Mouse (Mus musculus) G1E (cell line): Measurements from ENCODE around the gene Mapk11. TPM values are rescaled to one million over a fixed set of nuclear protein-coding genes. Genes with fewer than 3 reads are reported as not detected.
A peak's percentile ranks its signal among the peaks of the same experiment; 100 is the strongest.

Experiments
- ATAC-seq: 2 replicates; pipeline ENCODE4 v1.8.0; 2016; ENCODE audit warnings: mild to moderate bottlenecking; ENCODE audit not compliant: insufficient number of reproducible peaks, poor library complexity, low FRiP score, severe bottlenecking; ENCODE audit errors: extremely low read depth
- DNase-seq: peaks from one replicate; pipeline ENCODE4 v3.0.0; 2012; ENCODE audit warnings: low spot score
- H3K27me3 ChIP-seq: 2 replicates; pipeline ENCODE4 v1.6.1; 2012; ENCODE audit warnings: mild to moderate bottlenecking, low read length, inconsistent platforms; ENCODE audit not compliant: insufficient read depth
- H3K36me3 ChIP-seq: replicated peaks from 2 replicates; pipeline ENCODE3; 2012; ENCODE audit warnings: mild to moderate bottlenecking, inconsistent platforms
- H3K4me1 ChIP-seq: 2 replicates; pipeline ENCODE4 v1.6.1; 2012; ENCODE audit warnings: low read depth, low read length, inconsistent platforms, mixed read lengths; ENCODE audit not compliant: insufficient read depth
- H3K4me3 ChIP-seq: 2 replicates; pipeline ENCODE4 v1.5.1; 2012; ENCODE audit warnings: low read depth, mild to moderate bottlenecking, inconsistent platforms, low read length, moderate library complexity, mixed read lengths
- H3K9me3 ChIP-seq: replicated peaks from 2 replicates; pipeline ENCODE4 v1.6.1; 2012; ENCODE audit warnings: inconsistent platforms
- CTCF ChIP-seq: IDR thresholded peaks from 2 replicates; pipeline ENCODE4 v1.5.1; 2012; ENCODE audit warnings: low read depth, low read length, inconsistent platforms, mixed read lengths
- GATA1 ChIP-seq: IDR thresholded peaks from 2 replicates; pipeline ENCODE4 v1.6.1; 2012; ENCODE audit warnings: borderline replicate concordance, low read length, inconsistent platforms, mixed read lengths
- GATA2 ChIP-seq: IDR thresholded peaks from 2 replicates; pipeline ENCODE4 v1.6.1; 2012; ENCODE audit warnings: low read depth, low read length, inconsistent platforms, borderline replicate concordance
- POLR2AphosphoS5 ChIP-seq: IDR thresholded peaks from 2 replicates; pipeline ENCODE4 v1.6.1; 2012; ENCODE audit warnings: low read depth, low read length, inconsistent platforms; ENCODE audit not compliant: insufficient replicate concordance
- TAL1 ChIP-seq: conservative IDR thresholded peaks from 2 replicates; pipeline ENCODE4 v1.6.1; 2012; ENCODE audit warnings: low read depth, low read length, inconsistent platforms, mixed read lengths
- polyA plus RNA-seq: library from polyadenylated mRNA; stranded (reverse); fragments of >175 nt; gene quantifications from 2 replicates; pipeline ENCODE4 v1.2.3, GENCODE M21; 2012
- total RNA-seq, 2 experiments: library from RNA; stranded (forward) in 1 of 2; stranded (reverse) in 1 of 2; fragments of 200-1000 nt in 1 of 2; fragments of >200 nt in 1 of 2; fragmentation: Nextera tagmentation in 1 of 2; gene quantifications; 2 replicates each; pipeline ENCODE4 v1.2.3; 2014 to 2017

The Mapk11 gene
- total and polyA plus RNA-seq, 3 experiments: 0.07 to 0.38 TPM; not detected in 1

DNA sequence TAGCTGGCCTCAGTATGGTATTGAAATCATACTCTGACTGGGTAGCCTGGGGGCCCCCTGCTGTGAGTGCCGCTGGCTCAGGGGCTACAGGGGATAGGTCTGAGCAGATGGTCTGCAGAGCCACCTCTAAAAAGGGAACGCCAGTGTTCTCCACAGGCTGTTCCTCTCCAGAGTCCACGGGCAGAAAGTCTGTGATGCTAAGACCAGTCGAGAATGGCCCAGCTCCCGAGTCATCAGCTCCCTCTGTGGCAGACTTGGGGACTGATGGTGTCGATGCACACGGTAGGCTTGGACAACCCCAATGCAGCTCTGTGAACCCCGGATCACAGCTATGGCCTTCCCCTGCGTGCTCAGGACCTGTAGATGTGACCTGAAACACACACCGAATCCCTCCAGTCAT is 45.5 kb downstream of the Mapk11 start:
- Histone ChIP-seq H3K4me1 (peaks cover 7% of the 10 kb centered on the region; the same call in 1 of the 2 replicates), H3K4me3 (no peak overlapping the region), H3K9me3 (no peaks in the 10 kb centered on the region), H3K36me3 (peaks cover 100% of the 10 kb centered on the region), H3K27me3 (no peaks in the 10 kb centered on the region; the same call in 1 of the 2 replicates)
- no peak for TF ChIP-seq TAL1
- no peak for TF ChIP-seq CTCF
- TF ChIP-seq GATA1: no peak
- no peak for TF ChIP-seq POLR2AphosphoS5
- TF ChIP-seq GATA2: no peak
- ATAC-seq (no peak), DNase-seq (no peak)

DNA sequence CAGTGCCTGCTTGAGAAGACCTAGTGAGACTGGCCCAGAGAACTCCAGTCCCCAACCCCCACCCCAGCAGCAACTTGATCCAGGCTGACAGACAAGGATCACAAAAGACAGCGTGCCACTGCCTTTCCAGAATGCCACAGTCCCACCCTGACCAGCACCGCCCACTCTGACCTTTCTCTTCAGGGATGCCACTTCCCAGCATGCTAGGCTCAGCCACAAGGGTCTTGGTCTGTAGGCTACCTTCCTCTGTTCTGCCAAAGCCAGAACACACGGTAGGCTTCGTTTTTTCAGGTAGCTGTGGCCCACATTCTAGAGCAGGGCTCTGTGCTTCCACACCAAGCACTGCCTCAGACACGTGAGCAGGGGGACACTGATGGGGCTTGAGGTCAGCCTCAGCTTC is 46.8 kb downstream of the Mapk11 start:
- no peak overlapping the region for H3K4me3 ChIP-seq
- TF ChIP-seq GATA2 (no peak), CTCF (no peak), TAL1 (no peak), POLR2AphosphoS5 (no peak), GATA1 (no peak)
- peaks cover 7% of the 10 kb centered on the region; the same call in 1 of the 2 replicates for H3K4me1 ChIP-seq
- no peaks in the 10 kb centered on the region for H3K9me3 ChIP-seq
- DNase-seq: no peak
- H3K27me3 ChIP-seq: no peaks in the 10 kb centered on the region; the same call in 1 of the 2 replicates
- peaks cover 100% of the 10 kb centered on the region for H3K36me3 ChIP-seq
- no peak for ATAC-seq

GRCm38 (mm10) chr15:89100823-89101222 is 48.6 kb downstream of the Mapk11 start:
- TF ChIP-seq GATA2: no peak
- TF ChIP-seq TAL1: no peak
- no peak for TF ChIP-seq CTCF
- no peak for TF ChIP-seq POLR2AphosphoS5
- no peak for TF ChIP-seq GATA1
- ATAC-seq (no peak), DNase-seq (no peak)
- Histone ChIP-seq H3K27me3 (no peaks in the 10 kb centered on the region; the same call in 1 of the 2 replicates), H3K36me3 (peaks cover 100% of the 10 kb centered on the region), H3K9me3 (no peaks in the 10 kb centered on the region), H3K4me3 (0 out of 2 replicates have a peak overlapping the region, but pooled peaks have one; percentile 14), H3K4me1 (peaks cover 7% of the 10 kb centered on the region; the same call in 1 of the 2 replicates)

DNA sequence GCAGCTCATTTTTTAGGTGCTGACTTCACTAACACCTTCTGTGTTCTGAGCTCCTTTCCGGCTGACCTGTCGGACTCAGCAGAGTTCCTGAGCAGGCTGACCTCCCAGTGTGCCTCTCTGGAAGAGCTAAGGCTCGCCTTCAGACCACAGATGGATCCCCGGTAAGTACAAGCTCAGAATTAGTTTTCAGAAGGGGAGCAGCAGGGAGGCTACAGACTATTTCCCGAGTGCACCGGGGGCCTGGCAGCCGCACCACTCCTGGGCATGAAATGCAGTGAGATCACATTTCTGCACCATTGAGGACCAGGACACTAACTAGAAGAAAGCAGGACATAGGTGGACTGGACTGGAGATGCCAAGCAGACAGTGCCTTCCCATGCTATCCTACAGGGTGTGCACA is 50.8 kb downstream of the Mapk11 start:
- Histone ChIP-seq H3K36me3 (peaks cover 100% of the 10 kb centered on the region), H3K27me3 (no peaks in the 10 kb centered on the region), H3K9me3 (no peaks in the 10 kb centered on the region), H3K4me3 (no peak overlapping the region; the same call in 1 of the 2 replicates), H3K4me1 (peaks cover 7% of the 10 kb centered on the region; the same call in 1 of the 2 replicates)
- DNase-seq (no peak), ATAC-seq (no peak)
- no peak for TF ChIP-seq GATA1
- TF ChIP-seq TAL1: no peak
- no peak for TF ChIP-seq POLR2AphosphoS5
- no peak for TF ChIP-seq CTCF
- TF ChIP-seq GATA2: no peak

DNA sequence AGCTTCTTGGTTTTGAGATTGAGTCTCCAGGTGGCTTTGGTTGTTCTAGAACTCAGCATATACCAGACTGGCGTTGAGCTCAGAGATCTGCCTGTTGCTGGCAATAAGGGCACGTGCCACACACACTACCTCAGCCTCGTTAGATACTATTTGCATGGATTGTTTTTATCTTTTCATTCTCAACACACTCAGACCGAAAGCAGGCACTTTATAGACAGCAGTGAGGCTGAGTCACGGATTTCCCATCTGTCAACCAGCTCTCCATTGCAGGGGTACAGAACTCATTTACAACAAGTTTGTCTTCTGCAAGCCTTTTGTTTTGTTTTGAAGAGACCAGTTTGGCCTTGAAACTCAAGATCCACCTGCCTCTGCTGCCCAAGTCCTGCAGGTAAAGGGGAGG is 52.0 kb downstream of the Mapk11 start:
- Histone ChIP-seq H3K9me3 (no peaks in the 10 kb centered on the region), H3K4me3 (no peak overlapping the region), H3K4me1 (peaks cover 7% of the 10 kb centered on the region; the same call in 1 of the 2 replicates), H3K36me3 (peaks cover 100% of the 10 kb centered on the region), H3K27me3 (no peaks in the 10 kb centered on the region)
- no peak for DNase-seq
- no peak for ATAC-seq
- no peak for TF ChIP-seq GATA1
- TF ChIP-seq POLR2AphosphoS5: no peak
- no peak for TF ChIP-seq GATA2
- no peak for TF ChIP-seq CTCF
- TF ChIP-seq TAL1: no peak

Other genes with a start within 250 kb of the Mapk11 start
Only the 20 nearest of the 21 such genes appear.
- not detected in 2 replicates for gene Ttll8, start 195.2 kb downstream of the Mapk11 start, total RNA-seq (2014; fragmentation: Nextera tagmentation)
- gene Ttll8, start 195.2 kb downstream of the Mapk11 start, total RNA-seq (2017): 0.49 TPM in 1 of 2 replicates, not detected in the other
- not detected in 2 replicates for gene Ttll8, start 195.2 kb downstream of the Mapk11 start, polyA plus RNA-seq
- not detected in 2 replicates for gene Mlc1, start 170.6 kb downstream of the Mapk11 start, total RNA-seq (2014; fragmentation: Nextera tagmentation)
- gene Mlc1, start 170.6 kb downstream of the Mapk11 start, total RNA-seq (2017): 0.11 TPM in 1 of 2 replicates, not detected in the other
- gene Mlc1, start 170.6 kb downstream of the Mapk11 start, polyA plus RNA-seq: not detected in 2 replicates
- not detected in 2 replicates for gene Mov10l1, start 166.7 kb downstream of the Mapk11 start, total RNA-seq (2014; fragmentation: Nextera tagmentation)
- gene Mov10l1, start 166.7 kb downstream of the Mapk11 start, total RNA-seq (2017): not detected in 2 replicates
- not detected in 2 replicates for gene Mov10l1, start 166.7 kb downstream of the Mapk11 start, polyA plus RNA-seq
- not detected in 2 replicates for gene Panx2, start 89.9 kb downstream of the Mapk11 start, total RNA-seq (2014; fragmentation: Nextera tagmentation)
- 0.11 TPM in 1 of 2 replicates, not detected in the other for gene Panx2, start 89.9 kb downstream of the Mapk11 start, total RNA-seq (2017)
- gene Panx2, start 89.9 kb downstream of the Mapk11 start, polyA plus RNA-seq: 0.01 TPM in 1 of 2 replicates, not detected in the other
- 27.5 and 27.6 TPM in 2 replicates for gene Trabd, start 74.5 kb downstream of the Mapk11 start, total RNA-seq (2014; fragmentation: Nextera tagmentation)
- 22.1 and 27.3 TPM in 2 replicates for gene Trabd, start 74.5 kb downstream of the Mapk11 start, total RNA-seq (2017)
- gene Trabd, start 74.5 kb downstream of the Mapk11 start, polyA plus RNA-seq: 60.3 and 67.7 TPM in 2 replicates
- gene Selenoo, start 60.5 kb downstream of the Mapk11 start, total RNA-seq (2014; fragmentation: Nextera tagmentation): 15.9 and 17.8 TPM in 2 replicates
- gene Selenoo, start 60.5 kb downstream of the Mapk11 start, total RNA-seq (2017): 25.2 and 28.4 TPM in 2 replicates
- 11.6 and 14.0 TPM in 2 replicates for gene Selenoo, start 60.5 kb downstream of the Mapk11 start, polyA plus RNA-seq
- 41.4 and 55.2 TPM in 2 replicates for gene Tubgcp6, start 26.5 kb downstream of the Mapk11 start, total RNA-seq (2014; fragmentation: Nextera tagmentation)
- 19.3 and 21.5 TPM in 2 replicates for gene Tubgcp6, start 26.5 kb downstream of the Mapk11 start, total RNA-seq (2017)
- 31.8 and 35.4 TPM in 2 replicates for gene Tubgcp6, start 26.5 kb downstream of the Mapk11 start, polyA plus RNA-seq
- 6.8 and 9.3 TPM in 2 replicates for gene Hdac10, start 20.9 kb downstream of the Mapk11 start, total RNA-seq (2014; fragmentation: Nextera tagmentation)
- 16.1 and 22.3 TPM in 2 replicates for gene Hdac10, start 20.9 kb downstream of the Mapk11 start, total RNA-seq (2017)
- 11.5 and 18.3 TPM in 2 replicates for gene Hdac10, start 20.9 kb downstream of the Mapk11 start, polyA plus RNA-seq
- not detected in 2 replicates for gene Mapk12, start 8.9 kb downstream of the Mapk11 start, total RNA-seq (2014; fragmentation: Nextera tagmentation)
- 0.16 TPM in 1 of 2 replicates, not detected in the other for gene Mapk12, start 8.9 kb downstream of the Mapk11 start, total RNA-seq (2017)
- gene Mapk12, start 8.9 kb downstream of the Mapk11 start, polyA plus RNA-seq: not detected in 2 replicates
- gene Plxnb2, start 31.2 kb upstream of the Mapk11 start, total RNA-seq (2014; fragmentation: Nextera tagmentation): 9.9 and 10.6 TPM in 2 replicates
- gene Plxnb2, start 31.2 kb upstream of the Mapk11 start, total RNA-seq (2017): 1.8 and 3.1 TPM in 2 replicates
- gene Plxnb2, start 31.2 kb upstream of the Mapk11 start, polyA plus RNA-seq: 15.5 and 17.6 TPM in 2 replicates
- gene Dennd6b, start 46.9 kb upstream of the Mapk11 start, total RNA-seq (2014; fragmentation: Nextera tagmentation): 3.5 and 4.0 TPM in 2 replicates
- 1.8 and 2.3 TPM in 2 replicates for gene Dennd6b, start 46.9 kb upstream of the Mapk11 start, total RNA-seq (2017)
- 7.3 and 7.6 TPM in 2 replicates for gene Dennd6b, start 46.9 kb upstream of the Mapk11 start, polyA plus RNA-seq
- 47.6 and 65.5 TPM in 2 replicates for gene Ppp6r2, start 61.9 kb upstream of the Mapk11 start, total RNA-seq (2014; fragmentation: Nextera tagmentation)
- 34.9 and 104 TPM in 2 replicates for gene Ppp6r2, start 61.9 kb upstream of the Mapk11 start, total RNA-seq (2017)
- gene Ppp6r2, start 61.9 kb upstream of the Mapk11 start, polyA plus RNA-seq: 105 and 107 TPM in 2 replicates
- 100 and 128 TPM in 2 replicates for gene Sbf1, start 165.7 kb upstream of the Mapk11 start, total RNA-seq (2014; fragmentation: Nextera tagmentation)
- 40.5 and 42.5 TPM in 2 replicates for gene Sbf1, start 165.7 kb upstream of the Mapk11 start, total RNA-seq (2017)
- gene Sbf1, start 165.7 kb upstream of the Mapk11 start, polyA plus RNA-seq: 104 and 145 TPM in 2 replicates
- gene Adm2, start 173.1 kb upstream of the Mapk11 start, total RNA-seq (2014; fragmentation: Nextera tagmentation): not detected in 2 replicates
- gene Adm2, start 173.1 kb upstream of the Mapk11 start, total RNA-seq (2017): not detected in 2 replicates
- gene Adm2, start 173.1 kb upstream of the Mapk11 start, polyA plus RNA-seq: 0.11 and 0.12 TPM in 2 replicates
- gene Miox, start 184.8 kb upstream of the Mapk11 start, total RNA-seq (2014; fragmentation: Nextera tagmentation): not detected in 2 replicates
- gene Miox, start 184.8 kb upstream of the Mapk11 start, total RNA-seq (2017): 0.11 and 0.12 TPM in 2 replicates
- not detected in 2 replicates for gene Miox, start 184.8 kb upstream of the Mapk11 start, polyA plus RNA-seq
- gene Lmf2, start 206.0 kb upstream of the Mapk11 start, total RNA-seq (2014; fragmentation: Nextera tagmentation): 42.7 and 76.3 TPM in 2 replicates
- gene Lmf2, start 206.0 kb upstream of the Mapk11 start, total RNA-seq (2017): 13.7 and 15.3 TPM in 2 replicates
- 116 and 125 TPM in 2 replicates for gene Lmf2, start 206.0 kb upstream of the Mapk11 start, polyA plus RNA-seq
- gene Ncaph2, start 206.1 kb upstream of the Mapk11 start, total RNA-seq (2014; fragmentation: Nextera tagmentation): 147 and 164 TPM in 2 replicates
- 130 and 148 TPM in 2 replicates for gene Ncaph2, start 206.1 kb upstream of the Mapk11 start, total RNA-seq (2017)
- gene Ncaph2, start 206.1 kb upstream of the Mapk11 start, polyA plus RNA-seq: 68.4 and 78.1 TPM in 2 replicates
- 9.5 and 15.0 TPM in 2 replicates for gene Sco2, start 224.2 kb upstream of the Mapk11 start, total RNA-seq (2014; fragmentation: Nextera tagmentation)
- 26.2 and 27.8 TPM in 2 replicates for gene Sco2, start 224.2 kb upstream of the Mapk11 start, total RNA-seq (2017)
- 62.3 and 64.6 TPM in 2 replicates for gene Sco2, start 224.2 kb upstream of the Mapk11 start, polyA plus RNA-seq
- not detected in 2 replicates for gene Tymp, start 227.4 kb upstream of the Mapk11 start, total RNA-seq (2014; fragmentation: Nextera tagmentation)
- 0.27 and 0.35 TPM in 2 replicates for gene Tymp, start 227.4 kb upstream of the Mapk11 start, total RNA-seq (2017)
- 0.61 and 0.69 TPM in 2 replicates for gene Tymp, start 227.4 kb upstream of the Mapk11 start, polyA plus RNA-seq
- gene Odf3b, start 229.7 kb upstream of the Mapk11 start, total RNA-seq (2014; fragmentation: Nextera tagmentation): not detected in 2 replicates
- gene Odf3b, start 229.7 kb upstream of the Mapk11 start, total RNA-seq (2017): not detected in 2 replicates
- gene Odf3b, start 229.7 kb upstream of the Mapk11 start, polyA plus RNA-seq: not detected in 2 replicates